Mouse (Mus musculus) embryo, embryonic 9.5 days (tissue): ENCODE measurements around the gene Zbtb46.

Experiments
- DNase-seq: peaks from one replicate; pipeline ENCODE4 v3.0.0-alpha.2; 2017; ENCODE audit errors: extremely low spot score

Gene Zbtb46

DNA sequence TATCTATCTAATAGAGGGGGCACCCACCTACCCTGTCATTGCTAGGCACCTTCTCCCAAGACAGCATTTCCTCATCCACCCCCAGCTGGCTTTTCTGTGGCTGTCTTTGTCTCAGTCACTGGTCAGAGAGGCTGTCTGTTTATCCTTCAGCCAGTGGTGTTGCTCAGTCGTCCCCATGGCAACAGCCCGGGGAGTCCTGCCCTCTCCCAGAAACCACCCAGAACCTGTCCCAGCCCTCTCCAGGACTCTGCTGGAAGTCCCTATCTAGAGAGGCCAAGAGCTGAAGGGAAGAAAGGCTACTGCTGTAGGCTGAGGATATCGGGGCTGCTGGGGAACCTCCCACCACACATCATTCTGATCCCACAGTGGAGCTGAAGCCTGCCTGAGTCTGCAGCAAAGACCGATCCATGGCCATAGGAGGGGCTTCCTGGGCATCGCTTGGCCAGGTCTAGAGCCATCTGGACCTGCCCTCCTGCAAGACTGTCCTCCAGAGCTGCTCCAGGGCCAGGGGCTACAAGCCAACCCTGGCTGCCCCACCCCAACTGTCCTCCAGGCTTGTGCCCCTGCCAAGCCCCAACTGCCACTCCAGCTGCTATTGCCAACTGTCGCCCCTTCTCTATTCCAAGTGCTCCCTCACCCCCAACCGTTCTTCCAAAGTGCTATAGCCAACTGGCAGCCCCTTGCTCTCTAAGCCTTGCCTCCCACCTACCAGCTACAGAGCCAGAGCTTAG lies 3.9 kb upstream of the Zbtb46 start:
- peak; percentile 43 for DNase-seq

DNA sequence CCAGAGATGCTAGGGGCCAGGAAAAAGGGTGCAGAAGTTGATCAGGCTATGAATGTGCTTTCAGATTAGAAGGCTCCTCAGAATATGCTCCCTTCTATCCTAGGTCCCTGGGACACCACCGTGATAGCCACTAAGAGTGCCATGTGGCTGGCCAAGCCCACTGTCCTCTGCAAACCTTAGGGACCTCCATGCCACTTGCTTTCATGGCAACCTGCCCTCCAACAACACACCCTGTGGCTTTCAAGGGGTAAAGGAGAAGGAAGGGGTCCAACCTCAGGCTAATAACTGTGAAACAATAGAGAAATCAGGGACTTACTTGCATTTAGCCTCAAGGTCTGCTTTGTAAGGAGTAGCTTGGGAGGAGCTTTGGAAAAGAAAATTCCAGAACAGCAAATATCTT lies 3.4 kb upstream of the Zbtb46 start:
- no peak for DNase-seq

DNA sequence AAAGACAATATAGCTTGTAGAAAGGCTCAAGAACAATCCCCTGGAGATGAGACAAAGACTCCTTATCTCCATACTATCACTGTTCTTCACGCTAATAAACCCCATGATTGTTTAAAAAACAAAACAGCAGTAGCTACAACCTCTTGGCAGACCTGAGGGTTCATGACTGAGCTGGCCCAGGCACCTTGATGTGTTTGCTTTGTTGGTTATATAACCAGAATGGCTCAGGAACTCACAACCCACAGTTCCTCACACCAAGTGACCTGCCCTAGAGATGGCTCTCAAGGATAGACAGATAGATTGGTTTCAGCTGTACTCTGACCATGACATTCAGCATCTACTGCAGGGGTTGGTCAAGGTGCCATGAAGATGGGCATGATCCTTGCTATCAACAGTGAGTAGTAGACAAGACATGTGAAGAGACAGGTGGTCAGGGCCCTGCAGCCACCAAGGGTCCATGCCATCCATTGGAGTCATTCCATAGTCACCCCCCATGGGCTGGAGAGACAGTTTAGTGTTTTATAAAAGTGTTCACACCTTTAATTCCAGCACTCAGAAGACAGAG lies 2.4 kb upstream of the Zbtb46 start:
- no peak for DNase-seq

DNA sequence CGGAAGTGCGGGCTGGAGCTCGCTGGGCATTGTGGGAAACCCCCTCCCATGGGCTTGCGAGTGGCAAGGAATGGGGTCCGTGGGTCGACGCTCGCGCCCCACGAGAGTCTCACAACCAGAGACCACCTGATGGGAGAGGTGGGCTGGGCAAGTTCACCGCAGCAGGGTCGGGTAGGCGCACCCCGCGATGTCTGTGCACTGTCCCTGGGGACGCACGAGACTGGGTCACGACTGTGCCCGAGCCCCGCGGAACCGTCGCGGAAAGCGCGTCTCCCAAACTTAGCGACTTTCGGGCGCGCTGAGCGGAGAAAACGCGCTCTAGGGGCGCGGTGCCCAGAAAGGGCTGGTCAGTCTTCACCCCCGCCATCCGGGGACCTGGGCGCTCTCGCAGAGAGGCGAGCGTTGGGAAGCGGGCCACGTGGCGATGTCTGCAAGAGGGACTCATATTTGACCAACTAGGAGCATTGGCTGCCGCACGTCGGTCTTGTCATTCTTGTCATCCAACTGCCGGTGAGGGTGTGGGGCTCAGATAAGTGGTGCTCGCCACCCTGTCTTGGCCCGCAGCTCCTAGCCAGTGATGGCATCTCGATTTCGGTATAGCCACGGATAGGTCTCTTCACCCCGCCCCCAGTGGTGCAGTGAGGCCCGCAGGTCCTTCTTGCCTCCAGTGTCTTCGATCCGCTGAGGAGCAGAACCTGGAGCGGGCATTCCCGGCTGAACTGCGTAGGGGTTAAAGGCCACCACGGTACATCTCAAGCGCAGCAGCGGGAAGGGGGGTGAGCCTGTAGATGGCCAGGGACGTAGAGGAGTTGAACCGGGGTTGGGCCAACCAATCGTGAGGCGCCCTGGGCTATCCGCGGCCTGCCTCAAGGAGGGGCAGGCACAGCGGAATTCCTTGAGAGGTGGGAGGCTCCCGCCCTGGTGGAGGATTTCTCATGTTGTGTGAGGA lies 721 bp upstream of the Zbtb46 start:
- DNase-seq = peak; percentile 84

DNA sequence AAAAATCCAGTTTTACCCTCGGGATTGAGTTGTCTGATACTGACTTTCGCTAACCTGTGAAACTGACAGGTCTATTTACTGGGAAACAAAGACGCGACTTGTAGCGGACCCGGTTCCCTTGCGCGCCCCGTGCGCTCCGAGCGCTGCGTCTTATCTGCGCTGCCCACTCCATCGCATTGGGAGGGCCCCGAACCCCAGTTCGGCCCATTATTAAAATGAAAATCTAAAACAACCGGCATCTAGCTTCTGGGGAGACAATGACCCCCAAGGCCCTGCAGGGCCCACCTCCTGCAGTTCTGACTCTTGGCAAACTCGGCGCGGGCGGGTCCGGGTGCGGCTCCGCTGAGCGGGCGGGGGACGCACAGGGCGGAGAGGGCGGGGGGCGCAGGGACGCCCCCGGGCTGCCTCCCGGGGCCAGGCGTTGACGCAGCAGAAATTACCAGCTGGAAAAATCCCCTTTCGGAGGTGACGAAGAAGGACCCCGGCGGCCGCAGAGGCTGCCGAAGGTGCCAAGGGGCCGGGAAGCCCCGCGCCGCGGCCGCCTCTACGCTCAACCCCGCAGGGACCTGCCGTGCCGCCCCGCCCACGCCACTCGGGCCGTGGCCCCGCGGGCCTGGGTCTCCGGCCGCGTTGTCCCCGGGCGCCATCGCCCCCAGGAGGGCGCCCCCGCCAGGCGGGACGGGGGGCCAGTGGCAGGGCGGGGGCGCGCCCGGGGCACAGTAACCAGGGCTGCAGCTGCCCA lies 644 bp downstream of the Zbtb46 start:
- DNase-seq = peak; percentile 56

DNA sequence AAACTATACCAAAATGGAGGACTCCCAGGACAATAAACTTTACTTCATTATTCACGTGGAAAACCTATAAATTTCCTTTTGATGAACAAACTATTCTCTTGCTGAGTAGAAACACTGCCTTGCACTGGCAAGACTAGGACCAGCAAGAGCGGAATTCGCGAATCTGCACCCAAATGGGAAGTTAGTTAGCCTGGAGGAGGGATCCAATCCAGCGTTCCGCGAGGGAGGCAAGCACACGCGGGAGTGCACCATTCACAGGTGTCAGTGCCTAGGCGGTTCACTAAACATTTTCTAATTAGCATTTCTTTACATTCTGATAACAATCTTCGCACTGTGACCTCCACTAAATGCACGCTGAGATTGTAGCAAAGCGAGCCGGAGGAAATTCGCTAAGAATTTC lies 1.4 kb downstream of the Zbtb46 start:
- DNase-seq = peak; percentile 12

DNA sequence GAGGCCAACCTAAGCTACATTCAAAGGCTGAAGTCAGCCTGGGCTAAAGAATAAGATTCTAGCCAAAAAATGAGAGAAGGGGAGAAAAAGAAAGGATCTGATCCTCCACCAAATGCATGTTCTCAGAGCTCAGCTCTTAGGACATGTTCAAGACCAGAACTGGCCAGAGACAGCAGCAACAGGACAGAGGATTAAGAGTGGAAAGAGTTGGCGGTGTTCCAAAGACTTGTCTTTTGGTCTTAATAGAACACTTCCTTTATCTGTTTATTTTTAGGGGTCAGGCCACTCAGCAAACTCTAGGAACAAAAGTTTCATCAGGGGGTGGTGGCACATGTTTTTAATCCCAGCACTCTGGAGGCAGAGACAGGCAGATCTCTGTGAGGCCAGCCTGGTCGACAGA lies 3.3 kb downstream of the Zbtb46 start:
- DNase-seq = no peak

DNA sequence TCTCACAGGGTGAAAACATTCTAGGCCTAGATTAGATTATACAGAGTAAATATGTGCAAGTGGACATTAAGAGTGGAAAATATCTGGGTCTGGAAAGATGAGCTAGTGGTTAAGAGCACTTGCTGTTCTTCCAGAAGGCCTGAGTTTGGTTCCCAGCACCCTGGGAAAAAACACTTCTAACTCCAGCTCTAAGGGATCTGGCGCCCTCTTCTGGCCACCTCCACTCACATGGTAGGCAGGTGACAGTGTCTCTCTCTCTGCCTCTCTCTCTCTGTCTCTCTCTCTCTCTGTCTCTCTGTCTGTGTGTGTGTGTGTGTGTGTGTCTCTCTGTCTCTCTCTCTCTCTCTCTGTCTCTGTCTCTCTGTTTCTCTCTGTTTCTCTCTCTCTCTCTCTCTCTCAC lies 6.0 kb downstream of the Zbtb46 start:
- DNase-seq = no peak

DNA sequence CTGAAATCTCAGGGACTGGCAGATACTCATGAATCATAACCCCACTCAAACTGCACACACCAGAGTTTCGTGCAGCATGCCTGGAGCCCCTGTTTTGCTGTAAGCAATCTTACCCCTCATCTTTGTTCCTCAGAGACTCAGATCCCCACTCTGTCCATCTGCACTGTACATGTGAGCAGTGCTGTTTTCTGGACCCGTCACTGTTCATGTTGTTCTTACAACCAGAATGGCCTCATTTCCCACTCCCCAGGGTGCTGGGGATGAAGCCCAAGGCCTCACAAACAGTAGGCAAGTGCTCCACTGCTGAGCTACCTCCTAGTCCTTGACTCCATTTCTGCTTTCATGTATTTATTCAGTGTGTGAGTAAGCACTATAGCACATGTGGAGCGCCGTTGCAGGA lies 7.0 kb downstream of the Zbtb46 start:
- DNase-seq = no peak

DNA sequence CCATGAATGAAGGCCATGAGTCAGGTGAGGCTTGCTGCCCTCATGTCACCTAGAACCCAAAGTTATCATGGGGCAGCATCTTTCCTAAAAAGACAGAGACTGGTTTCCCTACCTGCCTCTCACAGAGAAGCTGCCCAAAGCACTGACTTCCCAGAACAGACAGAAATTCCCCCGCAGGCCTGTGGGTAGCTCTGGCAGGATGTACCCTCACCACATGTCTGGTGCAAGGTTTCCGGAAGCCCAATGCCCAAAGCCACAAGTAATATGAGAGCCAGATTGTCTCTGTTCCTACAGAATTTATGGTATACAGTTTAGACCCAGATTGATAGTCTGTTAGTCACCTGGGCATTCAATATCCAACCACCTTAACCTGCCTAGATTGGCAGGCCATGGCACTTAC lies 16.2 kb downstream of the Zbtb46 start:
- no peak for DNase-seq

DNA sequence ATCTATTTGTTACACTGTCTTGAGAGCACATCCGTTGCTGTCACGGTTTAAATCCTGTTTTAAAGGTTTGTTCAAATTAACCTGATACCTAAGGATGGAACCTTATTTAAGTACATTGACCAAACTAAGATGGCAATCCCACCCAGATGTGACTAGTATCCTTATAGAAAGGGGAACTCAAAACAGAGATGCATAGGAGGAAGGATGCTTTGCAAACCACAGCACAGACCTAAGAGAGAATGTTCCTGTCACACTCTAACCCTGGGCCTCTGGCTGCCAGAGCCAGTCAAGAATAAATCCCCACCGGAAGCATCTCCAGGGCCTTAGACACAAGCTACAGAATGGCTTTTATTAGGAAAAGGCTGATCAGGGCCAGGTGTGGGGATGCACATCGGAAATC lies 21.1 kb downstream of the Zbtb46 start:
- DNase-seq = no peak

DNA sequence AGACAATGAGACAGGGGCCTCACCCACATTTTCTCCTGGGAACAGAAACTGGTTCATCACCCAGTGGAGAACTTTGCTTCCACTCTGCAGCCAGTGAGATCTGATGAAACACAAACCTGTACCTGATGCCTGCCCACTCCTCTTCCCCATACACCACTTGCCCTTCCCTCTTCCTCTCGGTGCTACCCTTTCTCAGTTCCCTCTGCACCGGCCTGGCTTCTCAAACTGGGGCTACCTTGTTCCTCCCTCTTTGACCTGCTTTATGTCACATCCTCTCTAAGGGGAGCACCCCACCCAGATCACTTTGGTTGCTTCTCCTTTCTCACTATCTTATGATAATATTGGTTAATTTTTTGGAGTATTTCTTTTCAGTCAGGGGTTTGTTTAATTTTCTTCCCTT lies 23.0 kb downstream of the Zbtb46 start:
- DNase-seq = no peak

DNA sequence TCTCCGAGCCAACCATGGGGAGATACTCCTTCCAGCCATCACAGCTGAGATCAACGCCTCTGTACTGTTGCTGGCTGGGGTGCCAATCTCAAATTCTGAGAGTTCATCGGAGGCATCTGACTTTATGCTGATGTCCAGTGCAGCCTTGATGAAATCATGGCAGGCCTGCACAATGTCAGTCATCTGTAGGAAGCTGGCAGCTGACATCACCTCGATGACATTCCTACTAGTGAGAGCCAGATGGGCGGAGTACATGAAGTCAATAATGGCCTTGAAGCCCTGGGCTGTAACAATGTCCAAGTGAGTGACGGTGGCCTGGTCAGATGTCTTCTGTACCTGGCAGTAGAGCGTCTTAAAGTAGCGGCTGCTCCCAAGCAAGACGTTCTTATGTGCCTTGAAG lies 35.4 kb downstream of the Zbtb46 start:
- DNase-seq = no peak

DNA sequence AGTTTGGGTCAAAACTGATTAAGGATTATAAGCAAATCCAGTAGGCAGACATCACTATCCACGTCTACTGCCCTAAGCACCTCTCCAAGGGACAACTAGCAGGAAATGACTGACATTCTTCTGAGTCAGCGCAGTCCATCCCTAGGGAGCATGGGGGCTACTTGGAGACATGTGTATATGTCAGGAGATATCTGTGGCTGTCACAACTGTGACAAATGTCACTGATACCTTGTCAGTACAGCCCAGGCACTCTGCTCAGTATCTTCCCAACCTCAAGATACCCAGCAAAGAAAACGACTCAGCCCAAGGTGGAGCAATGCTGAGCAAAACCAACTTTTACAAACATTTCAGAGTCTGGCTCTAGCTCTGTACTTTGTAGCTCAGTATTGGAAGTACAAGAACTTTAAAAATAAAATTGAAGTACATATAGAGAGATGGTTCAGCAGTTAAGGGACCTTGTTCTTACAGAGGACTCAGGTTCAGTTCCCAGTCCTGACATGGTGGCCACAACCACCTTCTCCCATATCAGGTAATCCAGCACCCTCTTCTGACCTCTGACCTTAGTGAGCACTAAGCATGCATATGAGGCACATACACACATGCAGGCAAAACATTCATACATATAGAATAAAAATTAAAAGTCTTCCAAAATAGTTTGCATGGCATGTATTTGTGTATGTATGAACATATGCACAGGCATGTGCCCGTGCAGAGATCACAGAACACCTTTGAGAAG lies 38.2 kb downstream of the Zbtb46 start:
- no peak for DNase-seq

DNA sequence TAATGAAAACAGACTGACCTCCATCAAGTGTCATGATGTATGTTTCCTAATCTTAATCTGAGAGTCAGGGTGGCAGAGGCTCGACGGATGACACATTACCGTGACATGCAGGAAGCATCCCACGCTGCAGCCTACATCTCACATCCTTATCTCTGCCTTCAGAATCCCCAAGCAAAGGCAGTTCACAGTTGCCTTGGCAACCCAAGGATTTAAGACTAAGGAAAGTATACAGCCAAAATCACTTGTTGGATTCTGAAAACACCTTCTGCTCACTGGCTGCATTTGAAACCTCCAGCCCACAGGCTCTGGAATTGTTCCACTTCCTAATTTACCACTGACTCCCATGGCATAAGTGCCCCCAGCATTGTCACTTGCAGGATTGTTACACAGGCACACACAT lies 38.8 kb downstream of the Zbtb46 start:
- no peak for DNase-seq

DNA sequence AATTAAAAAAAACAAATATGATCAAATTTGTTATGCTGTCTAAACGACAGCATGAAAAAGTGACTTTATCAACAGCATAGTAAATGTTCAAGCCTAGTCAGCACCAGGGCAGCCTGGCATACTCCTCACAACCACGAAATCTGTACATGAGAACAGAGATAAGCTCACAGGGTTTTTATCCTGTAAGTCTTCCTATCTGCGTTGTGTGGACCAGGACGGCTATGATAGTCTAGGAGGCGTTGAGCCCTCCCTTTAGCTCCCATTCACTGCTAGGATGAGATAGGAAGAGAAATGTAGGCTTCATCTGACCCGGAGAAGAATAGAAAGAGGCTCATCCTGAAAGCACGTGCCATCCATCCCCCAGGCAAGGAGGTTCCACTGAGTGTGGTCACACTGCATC lies 39.9 kb downstream of the Zbtb46 start:
- DNase-seq = no peak

DNA sequence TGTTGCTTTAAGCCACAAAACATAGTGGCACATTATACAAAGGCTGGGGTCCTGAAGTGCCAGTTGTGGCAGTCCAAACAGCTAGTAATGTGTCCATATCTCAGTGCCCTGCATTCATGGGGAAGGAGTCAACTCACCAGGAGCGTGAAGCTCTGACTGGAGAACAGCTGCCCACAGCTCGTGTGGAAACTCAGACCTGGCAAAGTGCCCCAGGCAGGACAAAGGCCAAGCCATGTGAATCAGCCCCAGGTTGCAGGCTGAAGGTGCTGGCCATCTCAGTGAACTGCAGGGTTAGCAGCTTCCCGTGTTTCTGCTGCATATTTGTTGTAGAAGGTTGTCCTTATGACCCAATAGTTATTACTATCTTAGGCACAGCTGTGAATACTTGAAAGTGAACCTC lies 43.3 kb downstream of the Zbtb46 start:
- DNase-seq = no peak

DNA sequence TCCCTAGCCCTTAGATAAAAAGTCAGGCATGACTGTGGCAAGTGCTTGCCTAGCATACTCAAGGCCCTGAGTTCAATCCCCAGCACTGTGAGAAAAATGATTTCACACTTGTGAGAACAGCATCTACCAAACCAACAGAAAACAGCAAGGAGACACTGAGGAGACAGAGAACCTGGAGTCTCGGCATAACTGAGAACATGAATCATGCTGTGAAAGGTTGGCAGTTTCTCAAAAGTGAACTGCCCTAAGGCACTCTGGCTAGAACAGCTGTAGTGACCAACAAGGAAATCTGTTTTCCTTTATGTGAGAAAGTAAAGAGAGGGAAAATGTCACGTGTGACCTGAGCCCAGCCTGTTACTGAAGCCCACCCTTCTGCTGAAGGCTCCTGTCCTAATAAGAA lies 46.1 kb downstream of the Zbtb46 start:
- DNase-seq = no peak

DNA sequence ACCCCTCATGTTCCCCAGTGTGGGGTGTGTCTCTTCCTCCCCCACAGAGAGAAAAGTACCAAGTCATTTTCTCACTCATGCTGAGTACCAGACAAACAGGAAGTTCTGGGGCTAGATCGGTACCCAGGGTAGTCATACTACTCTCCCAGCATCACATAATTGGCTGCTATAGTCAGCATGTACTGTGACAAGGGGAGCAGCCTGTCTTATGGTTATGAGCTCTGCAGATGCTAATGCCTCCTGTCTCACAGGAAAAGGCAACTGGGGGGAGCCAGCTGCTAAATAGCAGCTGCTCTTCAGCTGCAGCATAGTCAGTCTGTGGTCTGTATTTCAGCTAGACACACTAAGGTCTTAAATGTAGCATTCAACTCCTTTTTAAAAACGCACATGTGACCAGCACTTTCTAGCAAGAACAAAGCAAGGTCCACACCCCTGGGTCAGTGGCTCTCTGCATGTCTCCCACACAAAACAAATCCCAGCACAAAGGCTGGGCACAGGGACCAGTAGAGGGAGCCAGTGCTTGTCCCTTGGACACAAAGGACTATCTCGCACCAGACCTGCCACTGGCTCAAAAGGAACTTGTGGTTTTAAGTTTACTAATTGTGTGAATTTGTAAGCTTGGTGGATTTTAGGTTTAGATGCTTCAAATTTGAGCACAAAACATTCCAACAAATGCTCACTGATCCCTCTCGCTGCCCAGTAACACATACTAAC lies 48.3 kb downstream of the Zbtb46 start:
- DNase-seq = peak; percentile 70

DNA sequence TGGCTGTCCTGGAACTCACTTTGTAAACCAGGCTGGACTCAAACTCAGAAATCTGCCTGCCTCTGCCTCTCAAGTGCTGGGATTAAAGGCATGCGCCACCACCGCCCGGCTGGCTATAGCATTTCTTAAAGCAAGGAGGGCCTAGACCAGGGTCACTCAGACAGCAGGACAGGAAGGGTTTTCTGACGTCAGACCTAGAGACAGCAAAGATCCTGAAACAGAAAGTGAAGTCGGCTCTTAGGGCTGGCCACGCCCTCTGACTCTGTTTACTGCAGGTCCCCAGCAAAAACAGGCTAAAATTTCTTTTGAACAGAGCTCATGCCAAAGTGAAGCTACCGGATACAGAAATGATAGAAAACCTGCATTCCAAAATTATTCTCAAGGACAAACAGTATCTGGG lies 49.6 kb downstream of the Zbtb46 start:
- no peak for DNase-seq

DNA sequence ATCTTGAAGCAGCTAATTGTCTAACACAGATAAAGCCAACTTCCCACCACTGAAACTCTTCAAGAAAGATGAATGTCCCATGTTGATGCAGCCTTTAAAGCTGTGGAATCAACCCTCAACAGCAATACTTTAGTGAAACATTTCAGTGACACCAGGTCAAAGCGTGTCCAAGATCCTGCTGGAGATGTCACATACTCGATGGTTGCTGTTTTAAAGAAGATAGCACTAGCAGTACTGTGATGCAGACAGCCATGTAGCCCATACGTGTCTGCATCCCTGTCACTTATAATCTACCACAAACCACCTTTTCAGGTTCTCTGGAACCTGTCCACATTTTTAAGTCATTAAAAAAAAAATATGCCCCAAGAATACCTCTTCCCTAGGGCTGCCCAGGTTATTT lies 55.5 kb downstream of the Zbtb46 start:
- no peak for DNase-seq
